Mouse (Mus musculus): ENCODE measurements around the gene 1810062G17Rik.

DNA sequence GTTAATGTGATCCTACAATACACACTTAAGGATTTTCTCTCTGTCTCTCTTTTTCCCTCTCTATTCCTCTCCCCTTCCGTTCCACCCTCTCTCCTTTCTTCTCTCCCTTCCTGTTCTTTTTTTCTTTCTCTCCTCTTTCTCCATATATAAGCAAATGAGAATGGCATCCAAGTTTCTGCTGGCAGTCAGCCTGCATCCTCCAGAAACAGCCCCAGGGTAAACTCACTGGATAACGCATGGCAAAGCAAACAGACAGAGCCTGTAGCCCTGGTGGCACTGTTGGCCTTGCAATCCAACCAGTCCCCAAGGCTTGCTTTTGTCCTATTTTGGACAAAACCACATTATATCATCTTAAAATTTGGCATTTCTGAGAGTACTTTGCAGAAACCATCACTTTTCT is 55.5 kb downstream of the 1810062G17Rik start:
- TF ChIP-seq CTCF (IDR thresholded peaks at IDR 0.05; ENCODE audit: low read depth, low read length) (no peak), POLR2A (IDR thresholded peaks at IDR 0.05; ENCODE audit: extremely low read depth, insufficient read depth, low read length) (no peak)

All from liver, adult 2 months (tissue).